Mouse (Mus musculus) thymus, adult 2 months (tissue): ENCODE data around the gene Gm10663. TPM values are rescaled to one million over a fixed set of nuclear protein-coding genes. Genes with fewer than 3 reads are reported as not detected.

Source experiments
- DNase-seq: peaks from one replicate; pipeline ENCODE4 v3.0.0; 2021
- H3K27ac ChIP-seq: fragments of 200-500 bp; 2 replicates; pipeline ENCODE4 v1.5.1; 2012; ENCODE audit warnings: low read length, control low read depth; ENCODE audit not compliant: control insufficient read depth, insufficient read depth
- H3K27me3 ChIP-seq: fragments of 200-500 bp; 2 replicates; pipeline ENCODE4 v1.6.1; 2012; ENCODE audit warnings: mild to moderate bottlenecking, low read length, moderate library complexity, mixed read lengths; ENCODE audit not compliant: control insufficient read depth, insufficient read depth
- H3K36me3 ChIP-seq: fragments of 200-500 bp; 2 replicates; pipeline ENCODE4 v1.6.1; 2012; ENCODE audit warnings: mild to moderate bottlenecking, low read length, moderate library complexity; ENCODE audit not compliant: control insufficient read depth, insufficient read depth
- H3K4me1 ChIP-seq: fragments of 200-500 bp; replicated peaks from 2 replicates; pipeline ENCODE4 v1.6.1; 2012; ENCODE audit warnings: low read length; ENCODE audit not compliant: control insufficient read depth, insufficient read depth
- H3K4me3 ChIP-seq: fragments of 200-500 bp; 2 replicates; pipeline ENCODE4 v1.5.1; 2012; ENCODE audit warnings: mild to moderate bottlenecking, low read length, control low read depth, moderate library complexity; ENCODE audit not compliant: control insufficient read depth, insufficient read depth
- CTCF ChIP-seq: fragments of 200-500 bp; IDR thresholded peaks from 2 replicates; pipeline ENCODE4 v1.5.1; 2012; ENCODE audit warnings: mild to moderate bottlenecking, control low read depth, low read length, moderate library complexity, borderline replicate concordance; ENCODE audit not compliant: control insufficient read depth, poor library complexity, insufficient read depth; ENCODE audit errors: extremely low read depth
- POLR2A ChIP-seq: fragments of 200-500 bp; IDR thresholded peaks from 2 replicates; pipeline ENCODE4 v1.6.1; 2012; ENCODE audit warnings: mild to moderate bottlenecking, low read length, control low read depth, moderate library complexity; ENCODE audit not compliant: control insufficient read depth, poor library complexity, insufficient read depth; ENCODE audit errors: extremely low read depth
- WGBS: fragments of 180-500 bp; shearing (Covaris S2); methylation state at CpG from one replicate; pipeline ENCODE4 v1.1.7; 2018; 5-methylcytosine and 5-hydroxymethylcytosine counted together
- polyA plus RNA-seq: library from polyadenylated mRNA; depleted of rRNA; stranded (reverse); fragments of >200 nt; gene quantifications from 2 replicates; pipeline ENCODE4 v1.2.3, GENCODE M21; 2012

Gene Gm10663
- polyA plus RNA-seq, 1 experiment = not detected

- 89% methylated on average over 4 of the region's 4 CpGs for WGBS
- no peak for DNase-seq
Measured at GRCm38 (mm10) chr8:65062195-65062594, 12.6 kb upstream of the Gm10663 start.

GRCm38 (mm10) chr8:65064071-65064470 lies 10.8 kb upstream of the Gm10663 start:
- TF ChIP-seq CTCF (no peak), POLR2A (no peak)
- no peak for DNase-seq
- H3K27ac ChIP-seq = no peak overlapping the region
- WGBS = 74% methylated on average over 2 of the region's 2 CpGs
- H3K27me3 ChIP-seq = no peaks in the 10 kb centered on the region
- no peaks in the 10 kb centered on the region for H3K36me3 ChIP-seq
- no peaks in the 10 kb centered on the region for H3K4me1 ChIP-seq
- H3K4me3 ChIP-seq = no peak overlapping the region

More at GRCm38 (mm10) chr8:65062195-65062594, 12.6 kb upstream of the Gm10663 start:
- Histone ChIP-seq H3K4me1 (no peaks in the 10 kb centered on the region), H3K4me3 (no peak overlapping the region), H3K36me3 (no peaks in the 10 kb centered on the region), H3K27me3 (no peaks in the 10 kb centered on the region), H3K27ac (no peak overlapping the region)
- TF ChIP-seq CTCF = no peak
- no peak for TF ChIP-seq POLR2A

GRCm38 (mm10) chr8:65065622-65066021 lies 9.2 kb upstream of the Gm10663 start:
- TF ChIP-seq CTCF = no peak
- no peak for TF ChIP-seq POLR2A
- H3K36me3 ChIP-seq = no peaks in the 10 kb centered on the region
- no peaks in the 10 kb centered on the region for H3K4me1 ChIP-seq
- DNase-seq = no peak
- no peak overlapping the region for H3K4me3 ChIP-seq
- no peaks in the 10 kb centered on the region for H3K27me3 ChIP-seq
- H3K27ac ChIP-seq = no peak overlapping the region
- 98% methylated on average over 3 of the region's 3 CpGs for WGBS

GRCm38 (mm10) chr8:65067031-65067430 lies 7.8 kb upstream of the Gm10663 start:
- WGBS = 92% methylated on average over 4 of the region's 4 CpGs
- no peak for TF ChIP-seq POLR2A
- H3K27me3 ChIP-seq = no peaks in the 10 kb centered on the region

GRCm38 (mm10) chr8:65067694-65068472 lies 7.0 kb upstream of the Gm10663 start:
- no peaks in the 10 kb centered on the region for H3K27me3 ChIP-seq
- no peak overlapping the region for H3K4me3 ChIP-seq
- WGBS = 66% methylated on average over 10 of the region's 10 CpGs
- TF ChIP-seq CTCF (no peak), POLR2A (no peak)
- H3K27ac ChIP-seq = no peak overlapping the region
- no peak for DNase-seq
- no peaks in the 10 kb centered on the region for H3K4me1 ChIP-seq
- no peaks in the 10 kb centered on the region for H3K36me3 ChIP-seq

More at GRCm38 (mm10) chr8:65067031-65067430, 7.8 kb upstream of the Gm10663 start:
- Histone ChIP-seq H3K4me3 (no peak overlapping the region), H3K4me1 (no peaks in the 10 kb centered on the region), H3K36me3 (no peaks in the 10 kb centered on the region), H3K27ac (no peak overlapping the region)
- DNase-seq = no peak

- no peak for DNase-seq
- no peak for TF ChIP-seq CTCF
- TF ChIP-seq POLR2A = no peak
- Histone ChIP-seq H3K4me3 (no peak overlapping the region), H3K36me3 (no peaks in the 10 kb centered on the region), H3K27me3 (no peaks in the 10 kb centered on the region), H3K27ac (no peak overlapping the region), H3K4me1 (no peaks in the 10 kb centered on the region)
- WGBS = 94% methylated on average over 4 of the region's 4 CpGs
Measured at GRCm38 (mm10) chr8:65068473-65068819, 6.4 kb upstream of the Gm10663 start.

GRCm38 (mm10) chr8:65070996-65071395 lies 3.8 kb upstream of the Gm10663 start:
- WGBS = 74% methylated on average over 4 of the region's 4 CpGs
- H3K27ac ChIP-seq = no peak overlapping the region
- no peaks in the 10 kb centered on the region for H3K36me3 ChIP-seq
- H3K27me3 ChIP-seq = no peaks in the 10 kb centered on the region
- no peak overlapping the region for H3K4me3 ChIP-seq
- no peak for DNase-seq
- TF ChIP-seq POLR2A = no peak
- TF ChIP-seq CTCF = no peak
- H3K4me1 ChIP-seq = no peaks in the 10 kb centered on the region

GRCm38 (mm10) chr8:65080731-65081130 lies 5.9 kb downstream of the Gm10663 start:
- no peak for TF ChIP-seq POLR2A
- TF ChIP-seq CTCF = no peak
- DNase-seq = no peak
- Histone ChIP-seq H3K4me1 (no peaks in the 10 kb centered on the region), H3K36me3 (no peaks in the 10 kb centered on the region), H3K27ac (no peak overlapping the region), H3K27me3 (no peaks in the 10 kb centered on the region), H3K4me3 (no peak overlapping the region)
- 30% methylated on average over 9 of the region's 9 CpGs for WGBS
